Mouse (Mus musculus) limb, embryonic 14.5 days (tissue): ENCODE results near the gene Traf1. TPM values are rescaled to one million over a fixed set of nuclear protein-coding genes. Genes with fewer than 3 reads are reported as not detected.

ENCODE experiments used
- ATAC-seq: fragments of 200-750 bp; cut with Nextera tagmentation; 2 replicates; pipeline ENCODE4 v1.8.0; 2017; ENCODE audit warnings: low read depth, moderate number of reproducible peaks, moderate TSS enrichment; ENCODE audit not compliant: low FRiP score
- DNase-seq: peaks from one replicate; pipeline ENCODE4 v3.0.0-alpha.2; 2015; ENCODE audit warnings: low spot score
- H3K27ac ChIP-seq: fragments of 300-500 bp; sonication (generic); replicated peaks from 2 replicates; pipeline ENCODE4 v1.5.1; 2014; ENCODE audit warnings: low read depth, mild to moderate bottlenecking, low read length, moderate library complexity, mixed read lengths
- H3K27me3 ChIP-seq: fragments of 300-500 bp; sonication (generic); 2 replicates; pipeline ENCODE4 v1.6.1; 2014; ENCODE audit warnings: low read length, mixed read lengths; ENCODE audit not compliant: control insufficient read depth, insufficient read depth
- H3K36me3 ChIP-seq: fragments of 300-500 bp; sonication (generic); 2 replicates; pipeline ENCODE4 v1.6.1; 2014; ENCODE audit warnings: mild to moderate bottlenecking, low read length, moderate library complexity, mixed read lengths; ENCODE audit not compliant: control insufficient read depth, insufficient read depth
- H3K4me1 ChIP-seq: fragments of 300-500 bp; sonication (generic); 2 replicates; pipeline ENCODE4 v1.6.1; 2014; ENCODE audit warnings: antibody characterized with exemption, low read length, mixed read lengths; ENCODE audit not compliant: control insufficient read depth, insufficient read depth
- H3K4me2 ChIP-seq: fragments of 300-500 bp; sonication (generic); replicated peaks from 2 replicates; pipeline ENCODE4 v1.6.1; 2014; ENCODE audit warnings: low read depth, mild to moderate bottlenecking, low read length, moderate library complexity; ENCODE audit not compliant: severe bottlenecking
- H3K4me3 ChIP-seq: fragments of 300-500 bp; sonication (generic); replicated peaks from 2 replicates; pipeline ENCODE4 v1.5.1; 2014; ENCODE audit warnings: low read length
- H3K9ac ChIP-seq: fragments of 300-500 bp; sonication (generic); 2 replicates; pipeline ENCODE4 v1.6.1; 2014; ENCODE audit warnings: mild to moderate bottlenecking, low read depth, low read length, moderate library complexity; ENCODE audit not compliant: severe bottlenecking
- H3K9me3 ChIP-seq: fragments of 300-500 bp; sonication (generic); 2 replicates; pipeline ENCODE4 v1.6.1; 2016; ENCODE audit warnings: low read length; ENCODE audit not compliant: control insufficient read depth
- POLR2A ChIP-seq: fragments of 200-500 bp; IDR thresholded peaks from 2 replicates; pipeline ENCODE4 v1.8.0; 2012; ENCODE audit warnings: inconsistent platforms, mild to moderate bottlenecking, moderate library complexity, borderline replicate concordance; ENCODE audit not compliant: insufficient read depth, insufficient read length; ENCODE audit errors: extremely low read depth
- WGBS: fragments of 180-500 bp; shearing (Covaris S2); extraction: QIAGEN DNeasy Blood & Tissue Kit; methylation state at CpG from one replicate; pipeline ENCODE4 v1.1.7; 2014; 5-methylcytosine and 5-hydroxymethylcytosine counted together
- polyA plus RNA-seq, 2 experiments: library from polyadenylated mRNA; depleted of rRNA in 1 of 2; stranded (reverse) in 1 of 2; unstranded in 1 of 2; fragments of >200 nt; fragmentation: Nextera tagmentation in 1 of 2; extraction: Ambion mirVana in 1 of 2; gene quantifications; 2 replicates each; pipeline versions ENCODE4 v1.2.1 to v1.2.3; 2012 to 2014

Traf1 gene
- polyA plus RNA-seq, 2 experiments: 4.0 to 5.1 TPM

DNA sequence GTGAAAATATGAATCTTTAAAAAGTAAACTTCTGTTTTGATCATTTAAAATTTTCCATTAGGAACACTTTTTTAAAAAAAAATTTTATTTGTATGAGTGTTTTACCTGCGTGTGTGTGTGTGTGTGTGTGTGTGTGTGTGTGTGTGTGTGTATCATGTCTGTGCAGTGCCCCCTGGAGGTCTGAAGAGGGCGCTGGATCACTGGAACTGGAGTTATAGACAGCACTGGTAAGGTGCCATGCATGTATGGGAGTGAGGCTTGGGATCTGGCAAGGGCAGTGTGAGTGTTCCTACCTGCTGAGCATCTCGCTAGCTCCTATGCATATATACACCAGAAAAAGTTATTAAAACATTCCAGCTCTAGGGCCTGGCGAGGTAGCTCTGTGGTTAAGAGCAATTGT lies 59.8 kb downstream of the Traf1 start:
- no peaks in the 10 kb centered on the region for H3K4me1 ChIP-seq
- no peaks in the 10 kb centered on the region for H3K36me3 ChIP-seq
- no peaks in the 10 kb centered on the region for H3K9me3 ChIP-seq
- no peak overlapping the region for H3K27ac ChIP-seq
- H3K9ac ChIP-seq: no peak overlapping the region
- no peak overlapping the region for H3K4me2 ChIP-seq
- DNase-seq (no peak), ATAC-seq (no peak)
- TF ChIP-seq POLR2A: no peak
- H3K27me3 ChIP-seq: no peaks in the 10 kb centered on the region; the same call in 1 of the 2 replicates
- H3K4me3 ChIP-seq: no peak overlapping the region
- 72% methylated on average over 4 of the region's 4 CpGs for WGBS

DNA sequence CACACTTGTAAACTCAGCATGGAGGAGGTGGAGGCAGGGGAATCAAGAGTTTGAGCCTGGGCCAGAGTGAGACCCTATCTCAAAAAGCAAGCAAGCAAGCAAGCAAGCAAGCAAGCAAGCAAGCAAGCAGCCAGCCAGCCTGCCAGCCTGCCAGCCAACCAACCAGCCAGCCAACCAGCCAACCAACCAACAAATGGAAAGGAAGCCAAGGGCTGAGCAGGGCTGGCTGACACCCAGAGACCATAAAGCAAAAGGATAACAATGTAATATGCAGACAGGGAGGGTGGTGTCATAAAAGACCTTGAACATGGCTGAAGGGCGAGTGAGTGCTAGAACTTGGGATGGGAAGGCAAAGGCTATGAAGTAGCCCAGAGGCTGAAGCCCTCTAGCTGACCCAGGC lies 61.2 kb downstream of the Traf1 start:
- TF ChIP-seq POLR2A: no peak
- no peak for ATAC-seq
- Histone ChIP-seq H3K9ac (no peak overlapping the region), H3K4me3 (no peak overlapping the region), H3K27ac (no peak overlapping the region), H3K36me3 (no peaks in the 10 kb centered on the region), H3K4me1 (no peaks in the 10 kb centered on the region), H3K9me3 (no peaks in the 10 kb centered on the region), H3K4me2 (no peak overlapping the region), H3K27me3 (no peaks in the 10 kb centered on the region)
- DNase-seq: no peak
- WGBS: 78% methylated on average over 1 of the region's 1 CpGs

DNA sequence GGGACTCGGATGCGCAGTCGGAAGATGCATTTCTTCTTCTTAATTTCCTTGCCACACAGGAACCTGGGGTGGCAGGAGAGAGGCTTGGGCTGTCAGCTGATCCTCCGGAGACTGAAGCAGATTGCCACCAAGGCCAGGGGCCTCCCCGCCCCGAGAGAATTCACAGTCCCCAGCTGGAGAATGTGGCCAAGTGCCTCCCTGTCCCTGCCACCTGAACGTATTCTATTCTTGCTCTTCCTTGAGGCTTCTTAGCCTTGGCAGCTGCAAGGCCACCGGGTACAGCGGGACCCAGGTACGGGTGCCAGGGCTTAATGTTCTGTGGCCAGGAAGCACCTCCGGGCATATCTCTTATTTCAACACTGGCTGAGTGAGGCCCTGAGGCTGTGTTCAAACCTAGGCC lies 61.9 kb downstream of the Traf1 start:
- H3K27me3 ChIP-seq: no peaks in the 10 kb centered on the region
- H3K9me3 ChIP-seq: no peaks in the 10 kb centered on the region
- DNase-seq (no peak), ATAC-seq (no peak)
- no peaks in the 10 kb centered on the region for H3K36me3 ChIP-seq
- no peak overlapping the region for H3K9ac ChIP-seq
- TF ChIP-seq POLR2A: no peak
- no peaks in the 10 kb centered on the region for H3K4me1 ChIP-seq
- no peak overlapping the region for H3K27ac ChIP-seq
- H3K4me3 ChIP-seq: no peak overlapping the region
- 79% methylated on average over 11 of the region's 11 CpGs for WGBS
- H3K4me2 ChIP-seq: no peak overlapping the region

DNA sequence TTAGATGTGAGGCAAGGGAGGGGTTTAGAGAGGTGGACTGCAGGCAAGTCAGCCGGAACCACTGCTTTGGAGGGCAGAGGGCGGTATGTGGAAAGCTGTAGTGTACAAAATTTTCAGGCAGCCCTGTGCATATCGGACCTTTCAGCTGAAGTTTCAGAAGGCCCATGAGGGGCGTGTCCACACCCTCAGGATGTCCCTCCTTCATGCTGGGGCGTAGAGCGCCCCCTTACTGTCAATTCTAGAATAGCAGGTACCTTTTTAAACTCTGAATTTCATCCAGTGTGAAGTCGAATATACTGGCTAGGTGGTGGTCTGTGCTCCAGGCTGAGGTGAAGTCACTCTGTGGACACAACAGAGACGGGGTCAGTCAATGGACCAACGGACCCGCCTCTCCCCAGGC lies 63.8 kb downstream of the Traf1 start:
- no peak for TF ChIP-seq POLR2A
- DNase-seq (no peak), ATAC-seq (no peak)
- 24% methylated on average over 10 of the region's 10 CpGs for WGBS
- Histone ChIP-seq H3K36me3 (no peaks in the 10 kb centered on the region), H3K9ac (no peak overlapping the region), H3K9me3 (no peaks in the 10 kb centered on the region), H3K4me1 (no peaks in the 10 kb centered on the region), H3K27me3 (no peaks in the 10 kb centered on the region), H3K4me3 (no peak overlapping the region), H3K4me2 (no peak overlapping the region), H3K27ac (no peak overlapping the region)

DNA sequence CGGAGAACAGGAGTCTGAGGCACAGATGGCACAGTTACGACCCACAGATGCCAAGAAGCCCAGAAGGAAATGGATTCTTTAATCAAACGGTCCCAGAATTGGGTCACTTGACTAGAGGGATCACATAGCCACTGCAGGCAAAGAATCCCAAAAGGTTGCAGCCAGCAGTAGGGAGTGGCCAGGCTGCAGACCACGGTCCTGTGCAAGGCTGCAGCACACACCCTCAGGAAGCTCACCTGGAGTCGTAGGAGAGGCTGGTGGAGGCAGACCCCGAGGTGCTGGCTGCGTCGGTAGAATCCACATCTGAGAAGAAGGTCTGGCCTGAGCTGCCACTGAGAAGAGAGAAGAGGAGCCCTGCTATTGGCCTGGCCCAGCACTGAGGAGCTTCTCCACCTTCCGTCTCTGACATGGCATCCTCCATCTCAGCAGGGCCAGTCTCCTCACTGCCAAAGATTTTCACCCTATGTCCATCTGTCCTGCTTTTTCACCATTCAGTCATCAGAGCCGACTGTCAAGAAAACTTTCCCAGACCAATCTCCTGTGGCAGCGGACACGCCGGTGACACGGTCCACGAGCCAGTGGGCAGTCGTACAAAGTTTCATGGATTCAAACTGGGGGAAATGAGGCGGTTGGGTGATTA lies 64.6 kb downstream of the Traf1 start:
- TF ChIP-seq POLR2A: no peak
- DNase-seq (no peak), ATAC-seq (no peak)
- H3K36me3 ChIP-seq: no peaks in the 10 kb centered on the region
- no peak overlapping the region for H3K27ac ChIP-seq
- H3K4me3 ChIP-seq: no peak overlapping the region
- no peaks in the 10 kb centered on the region for H3K4me1 ChIP-seq
- no peaks in the 10 kb centered on the region for H3K9me3 ChIP-seq
- H3K27me3 ChIP-seq: no peaks in the 10 kb centered on the region
- 68% methylated on average over 17 of the region's 17 CpGs for WGBS
- no peak overlapping the region; the same call in 1 of the 2 replicates for H3K9ac ChIP-seq
- H3K4me2 ChIP-seq: no peak overlapping the region
